Mouse (Mus musculus): ENCODE results near the gene Paxx. TPM values are rescaled to one million over a fixed set of nuclear protein-coding genes. Genes with fewer than 3 reads are reported as not detected.

Gene Paxx
- total RNA-seq, 2 experiments from 2014 or later, result 13.4 to 13.6 TPM

- no peak for DNase-seq
- intact Hi-C loops (cut with DNase I), result no loop called here
Observed at GRCm38 (mm10) chr2:25456205-25456953, 4.5 kb downstream of the Paxx start, which contains the start of gene Clic3. Clic3 (plus strand) TSS chr2:25456838.

DNA sequence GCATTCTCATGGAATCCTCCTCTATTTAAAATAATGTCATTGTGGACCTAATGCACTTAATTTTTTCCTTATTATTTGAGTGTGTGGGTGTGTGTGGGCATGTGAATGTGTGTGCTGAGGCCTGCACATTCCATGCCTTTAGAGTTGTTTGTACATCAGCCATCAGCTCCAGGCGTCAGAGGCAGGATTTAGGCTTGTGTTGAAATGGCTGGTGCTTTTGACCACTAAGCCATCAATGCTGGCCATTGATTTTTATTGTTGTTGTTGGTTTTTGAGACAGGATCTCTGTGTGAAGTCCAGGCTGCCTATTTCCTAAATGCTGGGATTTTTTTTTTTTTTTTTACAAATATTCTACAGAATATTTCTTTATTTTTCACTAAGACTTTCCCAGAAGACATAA lies 7.9 kb downstream of the Paxx start:
- no peak for DNase-seq
- intact Hi-C loops (cut with DNase I), result no loop called here

GRCm38 (mm10) chr2:25450853-25451647 lies 9.8 kb downstream of the Paxx start:
- DNase-seq, result no peak
- intact Hi-C loops (cut with DNase I), result no loop called here

GRCm38 (mm10) chr2:25442682-25443081 lies 18.2 kb downstream of the Paxx start:
- intact Hi-C loops (cut with DNase I), result no loop called here
- DNase-seq, result no peak

- intact Hi-C loops (cut with DNase I), result no loop called here
- DNase-seq, result no peak
Observed at GRCm38 (mm10) chr2:25441067-25441466, 19.8 kb downstream of the Paxx start.

DNA sequence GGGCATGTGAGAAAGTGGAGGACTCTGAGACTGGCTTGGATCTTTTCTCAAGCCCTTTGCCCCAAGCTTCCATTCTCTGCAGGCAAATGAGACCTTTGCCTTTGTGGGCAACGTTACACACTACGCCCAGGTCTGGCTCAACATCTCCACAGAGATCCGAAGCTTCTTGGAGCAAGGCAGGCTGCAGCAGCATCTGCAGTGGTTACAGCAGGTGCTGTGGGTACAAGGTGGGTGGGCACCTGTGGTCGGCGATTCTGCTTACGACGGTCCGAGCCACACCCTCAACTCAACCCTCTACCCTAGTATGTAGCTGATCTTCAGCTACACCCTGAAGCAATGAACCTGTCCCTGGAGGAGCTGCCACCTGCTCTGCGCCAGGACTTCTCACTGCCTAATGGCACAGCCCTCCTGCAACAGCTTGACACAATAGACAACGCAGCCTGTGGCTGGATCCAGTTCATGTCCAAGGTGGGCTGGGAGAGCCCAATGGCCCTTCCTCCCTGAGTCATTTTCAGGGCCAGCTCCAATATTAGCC lies 24.5 kb downstream of the Paxx start:
- intact Hi-C loops (cut with DNase I), result no loop called here
- no peak for DNase-seq

DNA sequence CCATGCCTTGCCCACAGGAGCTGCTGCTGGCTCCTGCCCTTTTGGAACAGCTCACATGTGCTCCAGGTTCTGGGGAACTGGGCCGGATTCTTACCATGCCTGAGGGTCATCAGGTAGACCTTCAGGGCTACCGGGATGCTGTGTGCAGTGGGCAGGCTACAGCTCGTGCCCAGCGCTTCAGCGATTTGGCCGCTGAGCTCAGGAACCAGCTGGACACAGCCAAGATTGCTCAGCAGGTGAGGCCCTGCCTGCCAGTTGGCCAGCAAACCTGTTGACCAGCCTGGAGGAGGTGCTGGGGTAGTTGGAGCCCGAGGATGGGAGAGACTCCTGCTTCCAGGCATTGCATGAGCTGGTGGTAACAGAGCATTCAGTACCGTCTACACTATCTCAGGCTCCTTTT lies 26.6 kb downstream of the Paxx start:
- intact Hi-C loops (cut with DNase I), result no loop called here
- DNase-seq, result no peak

- intact Hi-C loops (cut with DNase I), result no loop called here
Observed at GRCm38 (mm10) chr2:25433101-25433500, 27.8 kb downstream of the Paxx start.

DNA sequence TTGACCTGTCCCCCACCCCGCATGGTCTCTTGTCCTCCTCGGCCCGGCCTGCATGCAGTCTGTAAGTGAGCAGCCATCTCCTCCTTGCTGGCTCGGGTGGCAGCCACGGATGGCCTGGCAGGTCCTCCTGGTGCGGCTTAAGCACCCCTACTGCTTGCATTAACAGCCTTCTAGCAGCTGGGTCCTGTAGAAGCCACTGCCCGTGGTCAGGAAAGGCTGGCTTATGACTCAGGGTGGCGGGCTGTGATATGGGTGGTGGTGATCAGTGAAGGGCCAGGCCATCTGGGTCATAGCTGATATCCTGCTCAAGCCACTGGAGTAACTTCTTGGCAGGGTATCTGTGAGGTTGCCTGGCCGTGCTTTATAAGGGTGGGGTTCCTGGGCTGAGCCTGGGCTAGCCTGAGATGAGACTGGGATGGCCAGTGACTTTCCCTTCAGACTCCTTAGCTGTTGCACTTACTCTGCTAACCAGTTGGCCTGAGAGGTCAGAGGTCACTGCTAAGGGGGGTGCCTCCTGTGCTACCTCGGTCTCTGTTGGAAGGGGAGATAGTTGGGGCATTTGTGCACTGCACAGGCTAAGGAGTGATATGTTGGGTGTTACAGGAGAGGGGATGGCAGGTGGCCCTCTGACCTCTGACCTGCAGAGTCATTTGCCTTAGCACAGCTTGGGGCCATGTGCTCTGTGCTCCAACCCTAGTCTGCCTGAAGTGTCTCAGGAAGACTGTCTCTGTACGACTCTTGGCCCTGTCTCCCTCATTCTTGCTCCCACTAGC lies 28.4 kb downstream of the Paxx start:
- intact Hi-C loops (cut with DNase I), result no loop called here

More at GRCm38 (mm10) chr2:25433101-25433500, 27.8 kb downstream of the Paxx start:
- DNase-seq, result no peak

DNA sequence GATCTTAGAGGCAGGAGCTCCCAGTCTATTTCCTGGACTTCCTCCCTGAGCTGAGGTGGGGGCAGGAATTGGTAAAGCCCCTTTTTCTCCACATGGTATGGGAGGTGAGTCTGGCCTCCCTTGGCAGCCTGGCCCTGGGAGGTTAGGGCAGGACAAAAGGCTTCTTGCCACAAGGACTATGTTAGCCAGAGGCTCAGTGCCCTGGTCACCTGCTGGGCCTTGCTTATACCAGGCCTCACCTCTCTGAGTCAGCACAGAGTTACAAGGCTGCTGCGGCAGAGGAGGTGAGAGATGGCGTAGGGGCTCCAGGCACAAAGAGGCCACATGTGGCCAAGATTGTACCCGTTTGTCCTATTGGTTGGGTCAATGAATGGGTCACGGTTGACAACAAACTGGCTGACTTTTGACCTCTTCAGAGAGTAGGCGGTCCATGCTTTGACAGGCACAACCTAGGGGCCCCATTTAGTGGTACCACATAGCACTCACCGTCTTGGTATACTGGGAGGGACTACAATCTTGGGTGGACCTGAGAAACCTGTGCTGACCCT lies 29.5 kb downstream of the Paxx start:
- no peak for DNase-seq
- intact Hi-C loops (cut with DNase I), result no loop called here

More for the DNA sequence above, 28.4 kb downstream of the Paxx start:
- DNase-seq, result no peak

DNA sequence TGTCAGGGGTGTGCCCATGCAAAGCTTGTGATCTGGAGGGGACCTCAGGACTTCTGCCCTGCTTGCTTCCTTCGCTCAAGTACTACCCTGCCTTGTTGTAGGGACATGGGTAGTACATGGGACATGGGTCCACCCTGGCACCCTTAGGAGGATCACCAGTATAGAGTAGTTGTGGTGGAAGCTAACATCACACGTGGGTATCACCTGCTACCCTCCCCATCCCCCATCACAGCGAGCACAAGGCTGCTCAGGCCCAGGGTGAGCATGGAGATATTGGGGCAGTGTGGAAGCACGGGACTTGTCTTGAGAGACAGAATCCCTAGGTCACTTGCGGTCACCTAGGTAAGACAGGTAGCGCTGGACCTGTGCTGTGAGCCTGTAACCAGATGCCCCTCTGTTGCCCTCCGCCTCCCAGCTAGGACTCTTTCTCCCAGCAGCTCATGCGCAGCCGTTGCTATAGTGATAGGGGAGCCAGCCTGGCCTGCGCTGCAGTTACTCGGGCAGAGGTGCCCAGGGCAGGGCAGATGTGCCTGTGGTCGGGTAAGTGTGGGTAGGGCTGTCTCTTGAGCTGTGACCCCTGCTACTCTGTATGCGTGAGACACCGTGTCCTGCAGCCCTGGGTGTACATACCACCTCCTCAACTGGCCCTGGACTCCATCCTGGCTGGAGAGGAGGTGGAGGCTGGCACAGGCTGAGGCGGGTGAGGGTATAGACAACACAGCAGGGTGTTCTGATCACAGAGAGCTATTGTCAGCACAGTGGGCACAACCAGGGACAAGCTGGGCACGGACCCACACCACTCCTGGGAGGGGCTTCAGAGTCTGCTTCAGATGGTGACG lies 30.3 kb downstream of the Paxx start:
- DNase-seq, result no peak
- intact Hi-C loops (cut with DNase I), result no loop called here

GRCm38 (mm10) chr2:25429435-25430180 lies 31.3 kb downstream of the Paxx start:
- intact Hi-C loops (cut with DNase I), result loop anchor here (5.0 kb wide), 1 partner anchor 52 kb away; no protein-coding TSS in a partner anchor
- DNase-seq, result no peak

DNA sequence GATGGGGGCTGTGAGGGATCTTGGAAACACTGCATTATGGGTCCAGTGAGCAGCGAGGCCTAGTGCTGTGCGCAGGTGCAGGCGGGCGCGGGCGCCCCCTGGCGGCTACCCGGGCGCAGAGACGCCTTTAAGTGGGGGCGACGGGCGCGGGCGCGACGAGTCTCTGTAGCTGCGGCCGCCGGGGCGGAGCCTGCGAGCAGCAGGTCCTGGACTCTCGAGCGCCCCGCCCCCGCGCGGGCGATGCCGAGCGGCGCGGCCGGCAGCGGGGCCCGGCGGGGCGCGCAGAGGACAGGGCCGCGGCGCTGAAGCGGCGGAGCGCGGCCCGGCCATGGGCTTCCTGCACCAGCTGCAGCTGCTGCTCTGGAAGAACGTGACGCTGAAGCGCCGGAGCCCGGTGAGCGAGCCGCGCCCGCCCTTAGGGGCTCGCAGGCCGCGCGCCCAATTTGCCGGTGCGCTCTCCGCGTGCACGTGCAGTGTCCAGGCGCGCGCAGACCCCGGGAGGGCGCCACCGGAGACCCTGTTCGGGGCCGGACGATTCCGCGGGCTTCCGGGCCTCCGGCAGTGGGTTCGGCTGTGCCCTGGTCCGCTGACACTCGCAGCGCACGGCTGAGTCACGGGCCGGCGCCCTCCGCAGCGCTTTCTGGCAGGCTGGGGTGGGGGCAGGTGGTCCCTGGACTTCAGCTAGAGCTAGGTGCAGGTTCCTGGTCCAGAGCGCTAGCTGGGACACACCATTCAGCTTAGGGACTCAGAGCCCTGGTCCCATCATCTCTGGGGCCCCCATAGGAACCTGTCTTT lies 32.3 kb downstream of the Paxx start, which contains the start of gene Abca2:
TSS of gene Abca2 (plus strand) at position 262 of the 795 bp plus-strand sequence.
- intact Hi-C loops (cut with DNase I), result loop anchor here (5.0 kb wide), 1 partner anchor 51 kb away; no protein-coding TSS in a partner anchor
- DNase-seq, result peak; percentile 90

GRCm38 (mm10) chr2:25427256-25427655 lies 33.6 kb downstream of the Paxx start:
- intact Hi-C loops (cut with DNase I), result loop anchor here (5.0 kb wide), 1 partner anchor 50 kb away; no protein-coding TSS in a partner anchor
- DNase-seq, result no peak

DNA sequence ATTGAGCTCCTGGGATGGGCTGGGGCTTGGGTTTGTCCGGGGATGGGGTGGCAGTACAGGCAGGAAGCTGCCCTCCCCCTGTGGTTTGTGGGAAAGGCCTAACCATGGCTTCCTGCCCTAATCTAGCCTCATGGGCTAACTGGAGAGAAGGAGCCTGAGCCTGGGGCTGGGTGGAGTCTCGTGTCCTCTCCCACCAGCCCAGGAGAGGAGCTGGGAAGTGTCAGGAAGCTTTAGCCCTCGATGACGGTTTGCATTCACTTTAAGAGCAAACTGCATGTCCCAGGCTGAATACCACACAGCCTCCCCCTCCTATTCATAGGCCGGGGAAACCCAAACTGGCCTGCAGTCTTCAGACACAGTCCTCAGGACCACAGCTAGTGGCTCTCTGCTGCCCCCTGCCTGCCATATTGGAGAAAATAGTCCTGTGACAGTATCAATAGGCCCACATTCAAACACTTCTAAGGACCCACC lies 34.1 kb downstream of the Paxx start:
- intact Hi-C loops (cut with DNase I), result loop anchor here (5.0 kb wide), 1 partner anchor 49 kb away; no protein-coding TSS in a partner anchor
- DNase-seq, result peak; percentile 58 to 62

GRCm38 (mm10) chr2:25425481-25425880 lies 35.4 kb downstream of the Paxx start:
- peak in 1 of 2 experiments; percentile 4 for DNase-seq
- intact Hi-C loops (cut with DNase I), result loop anchor here (5.0 kb wide), 1 partner anchor 48 kb away; no protein-coding TSS in a partner anchor

GRCm38 (mm10) chr2:25423626-25424025 lies 37.3 kb downstream of the Paxx start:
- DNase-seq, result peak in 1 of 2 experiments; percentile 2
- intact Hi-C loops (cut with DNase I), result loop anchor here (2.0 to 5.0 kb wide), 2 partner anchors 127 to 154 kb away; partner anchors contain the start of gene Phpt1
